Mouse (Mus musculus) left cerebral cortex, adult 18-20 months (tissue): ENCODE data around the gene Ereg. TPM values are rescaled to one million over a fixed set of nuclear protein-coding genes. Genes with fewer than 3 reads are reported as not detected.

Source experiments
- DNase-seq, 2 experiments: peaks; one replicate each; pipeline ENCODE4 v3.0.0; 2021 to 2022; ENCODE audit warnings: low spot score in 2 of 2, mixed read lengths in 1 of 2
- total RNA-seq, 2 experiments: library from RNA; stranded (reverse); gene quantifications; 2 replicates each; pipeline ENCODE4 v1.2.3; 2021

Gene Ereg
- total RNA-seq, 2 experiments from 2014 or later: not detected

DNA sequence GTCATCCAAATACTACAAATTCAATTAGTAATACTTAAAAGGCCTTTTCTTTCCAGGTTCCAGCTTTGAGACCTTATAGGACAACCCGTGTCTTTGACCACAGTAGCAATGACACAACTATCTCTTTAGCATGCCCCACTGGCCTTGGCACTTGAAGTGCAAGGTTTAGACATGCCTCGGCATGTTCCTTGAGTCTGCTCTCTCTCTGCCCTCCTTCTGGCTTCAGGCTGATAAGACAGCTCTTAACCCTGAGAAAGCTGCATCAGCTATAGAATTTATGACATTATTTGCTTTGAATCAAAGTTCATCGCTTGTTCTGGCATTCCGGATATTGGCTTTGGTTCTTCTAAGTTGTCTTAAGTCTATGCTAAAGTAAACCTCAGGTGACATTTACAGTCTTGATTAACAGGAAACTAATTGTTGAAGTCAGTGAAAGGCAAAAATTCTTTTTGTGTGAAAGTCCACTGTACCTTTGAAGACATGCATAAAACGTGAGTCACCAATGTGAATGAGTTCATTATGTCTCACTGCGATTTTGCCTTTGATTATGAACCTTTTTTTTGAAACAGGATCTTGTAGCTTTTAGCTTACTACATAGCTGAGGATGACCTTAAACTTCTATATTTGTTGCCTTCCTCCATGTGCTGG is 35.7 kb downstream of the Ereg start:
- no peak for DNase-seq

DNA sequence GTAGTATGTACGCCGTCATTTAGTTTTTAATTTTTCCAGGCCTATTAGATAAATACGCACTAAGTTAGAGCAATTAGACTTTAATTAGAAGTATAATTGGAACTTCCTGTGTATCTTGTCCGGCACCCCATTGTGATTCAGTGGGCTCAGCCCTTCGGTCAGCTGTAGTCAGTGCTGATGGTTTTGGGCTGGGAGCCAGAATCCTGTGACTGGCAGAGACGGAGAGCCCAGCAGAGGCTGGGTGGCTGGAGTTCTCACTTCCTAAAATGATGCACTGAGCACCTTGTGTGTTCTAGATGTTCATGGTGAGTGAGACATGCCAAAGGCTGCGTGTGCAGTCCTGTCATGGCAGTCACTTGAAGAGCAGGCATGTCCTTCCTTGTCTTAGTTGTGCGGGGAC is 36.6 kb downstream of the Ereg start:
- no peak for DNase-seq

DNA sequence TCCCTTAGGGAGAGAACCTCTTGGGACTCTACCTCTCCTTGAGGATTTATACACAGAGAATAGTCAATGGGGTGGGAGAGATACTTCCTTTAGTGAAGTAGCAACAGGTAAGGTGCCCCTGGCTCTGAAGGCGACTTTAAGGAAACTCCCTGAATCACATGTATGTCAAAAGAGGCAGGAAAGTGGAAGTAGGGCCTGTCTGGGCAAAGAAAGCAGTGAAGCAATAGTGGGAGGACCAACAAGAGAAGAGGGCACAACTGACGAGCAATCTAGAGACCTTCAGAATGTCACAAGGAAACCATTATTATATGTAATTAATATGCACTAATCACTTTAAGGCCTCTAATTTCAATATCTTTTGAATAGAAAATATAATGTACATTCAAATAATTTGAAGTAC is 39.5 kb downstream of the Ereg start:
- no peak for DNase-seq

DNA sequence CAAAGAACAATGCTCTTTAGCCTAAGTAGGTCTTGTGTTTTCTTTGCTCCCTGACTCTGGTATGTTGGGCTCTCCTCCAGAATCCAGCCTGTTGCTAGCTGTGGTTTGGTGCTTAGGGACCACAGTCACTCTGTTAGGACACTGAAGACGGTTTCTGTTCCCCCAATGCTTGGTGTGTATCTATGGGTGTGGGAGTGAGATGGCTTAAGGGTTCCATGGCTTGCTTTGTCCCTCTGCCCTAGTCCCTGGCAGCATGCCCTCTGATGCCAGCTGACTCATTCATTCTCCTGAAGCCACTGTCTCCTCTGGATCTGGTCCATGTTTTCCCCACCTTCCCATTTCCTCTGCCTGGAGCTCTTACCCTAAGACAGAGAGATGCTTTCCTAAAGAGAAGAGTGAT is 40.2 kb downstream of the Ereg start:
- no peak for DNase-seq

DNA sequence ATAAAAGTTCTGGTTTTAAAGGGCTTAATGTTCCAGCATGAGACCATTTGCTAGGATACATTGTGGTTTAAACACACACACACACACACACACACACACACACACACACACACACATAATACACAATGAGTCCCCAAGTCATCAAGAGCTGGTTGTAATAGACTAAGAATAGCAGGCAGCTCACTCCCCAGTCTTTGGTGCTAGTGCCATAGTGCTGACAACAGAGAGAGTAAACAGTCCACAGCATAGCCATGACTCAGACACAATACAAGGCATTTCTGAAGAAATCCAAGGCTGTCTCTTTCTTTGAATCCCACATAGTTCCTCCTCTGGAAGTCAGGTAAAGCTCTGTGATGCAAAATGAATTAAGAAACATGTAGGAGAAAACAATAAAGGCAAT is 44.2 kb downstream of the Ereg start:
- no peak for DNase-seq

DNA sequence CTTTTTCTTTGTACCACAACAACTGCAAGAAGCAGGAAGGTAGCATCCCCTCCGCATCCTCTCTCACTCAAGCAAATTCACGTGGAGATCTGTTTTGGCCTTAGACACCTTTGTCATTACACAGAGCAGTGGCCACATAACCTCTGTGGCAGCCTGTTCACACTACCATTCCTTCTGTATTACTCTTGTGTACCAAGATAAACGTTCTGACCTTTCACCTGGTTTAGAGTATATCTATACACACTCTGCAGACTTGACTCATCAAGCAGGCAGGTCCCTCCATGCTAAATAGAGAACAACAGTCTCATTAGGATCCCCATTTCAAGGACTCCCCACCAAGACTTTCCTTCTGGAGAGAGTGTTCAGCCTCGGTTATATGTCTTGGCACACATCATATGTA is 49.0 kb downstream of the Ereg start:
- no peak for DNase-seq

DNA sequence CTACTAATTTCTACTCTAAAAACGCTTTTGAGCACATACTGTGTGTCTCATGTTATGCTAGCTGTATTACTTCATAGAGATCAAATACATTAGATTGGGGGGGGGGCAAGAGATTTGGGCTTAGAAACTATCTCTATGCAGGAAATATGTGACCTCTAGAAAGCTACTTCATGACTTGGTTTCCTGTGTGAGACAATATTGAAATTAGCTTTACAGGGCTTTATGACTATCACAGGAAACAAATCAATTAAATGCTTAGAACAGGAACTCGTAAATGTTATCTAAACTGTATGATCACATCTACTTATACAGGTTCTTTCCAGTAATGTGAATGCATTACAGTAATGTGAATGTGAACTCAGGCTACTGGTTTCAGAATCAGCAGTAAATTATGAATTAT is 49.7 kb downstream of the Ereg start:
- no peak for DNase-seq

DNA sequence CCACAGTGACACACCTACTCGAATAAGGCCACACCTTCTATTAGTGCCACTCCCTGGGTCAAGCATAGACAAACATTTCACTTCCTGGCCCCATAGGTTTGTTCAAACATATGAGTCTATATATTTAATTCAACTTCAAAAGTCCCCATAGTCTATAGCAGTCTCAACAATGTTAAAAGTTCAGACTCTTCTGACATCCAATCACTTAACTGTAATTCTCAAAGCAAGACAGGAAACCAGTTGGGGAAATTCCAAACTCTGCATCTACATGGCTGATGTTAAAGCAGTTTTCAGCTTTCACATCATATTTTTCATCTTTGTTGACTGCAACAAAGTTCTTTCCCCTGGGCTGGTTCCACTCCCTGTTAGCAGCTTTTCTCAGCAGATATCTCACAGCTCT is 52.2 kb downstream of the Ereg start:
- no peak for DNase-seq

DNA sequence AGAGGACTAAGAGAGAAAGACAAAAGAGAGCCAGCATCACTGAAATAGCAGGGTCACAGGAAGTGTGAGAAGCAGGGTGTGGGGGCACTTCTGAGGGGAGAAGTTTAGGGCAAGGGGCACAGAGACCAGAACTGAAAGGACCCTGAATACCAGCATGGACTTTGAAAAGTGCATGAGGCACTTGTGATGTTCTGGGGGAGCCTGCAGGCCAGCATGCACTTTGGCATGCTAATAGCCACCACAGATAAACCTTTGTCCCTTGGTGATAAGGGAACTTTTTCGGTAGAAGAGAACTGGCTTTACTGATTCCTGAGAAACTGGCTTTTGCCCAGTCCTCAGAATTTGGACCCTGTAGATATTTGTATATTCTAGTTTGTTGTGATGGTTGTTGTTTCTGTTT is 60.5 kb downstream of the Ereg start:
- no peak for DNase-seq

DNA sequence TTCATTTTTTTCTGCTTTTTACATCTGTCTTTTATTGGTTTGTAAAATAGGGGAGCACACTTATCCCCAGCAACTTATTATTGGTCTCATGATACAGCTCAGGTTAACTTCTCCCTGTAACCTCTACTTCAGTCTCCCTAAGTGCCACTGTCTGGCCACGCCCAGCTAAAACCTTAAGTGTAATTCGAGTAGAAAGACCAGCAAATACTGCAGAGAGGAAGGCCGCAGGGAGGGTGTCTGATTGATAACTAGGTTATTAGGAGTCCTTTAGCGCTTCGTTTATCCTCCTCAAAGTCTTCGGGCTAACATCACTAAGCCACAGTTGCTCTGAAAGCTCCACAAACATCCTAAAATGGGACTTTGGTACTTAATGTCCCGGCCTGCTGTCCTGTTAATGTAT is 64.5 kb downstream of the Ereg start:
- DNase-seq: no peak

DNA sequence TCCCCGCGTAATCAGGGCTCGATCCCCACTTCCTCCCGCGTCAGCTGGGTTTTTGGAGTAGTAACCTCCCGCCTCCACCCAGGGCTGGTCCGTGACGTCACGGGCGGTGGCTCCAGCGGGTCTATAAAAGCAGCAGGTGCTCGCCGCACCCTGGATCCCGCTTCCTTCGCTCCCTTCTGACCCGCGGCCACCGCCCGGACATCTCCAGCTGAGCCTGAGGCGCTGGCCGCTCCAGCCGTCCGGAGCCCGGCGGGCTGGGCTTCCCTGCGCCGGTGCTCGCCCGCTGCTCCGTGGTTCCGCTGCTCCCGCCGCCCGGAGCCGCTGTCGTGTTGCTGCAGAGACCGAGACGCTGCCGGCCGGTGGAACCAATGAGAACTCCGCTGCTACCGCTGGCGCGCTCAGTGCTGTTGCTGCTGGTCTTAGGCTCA is 65.0 kb downstream of the Ereg start, which contains the start of gene Areg:
Areg (plus strand) TSS at position 154 of the 428 bp plus-strand sequence.
- DNase-seq: peak; percentile 47 to 60

DNA sequence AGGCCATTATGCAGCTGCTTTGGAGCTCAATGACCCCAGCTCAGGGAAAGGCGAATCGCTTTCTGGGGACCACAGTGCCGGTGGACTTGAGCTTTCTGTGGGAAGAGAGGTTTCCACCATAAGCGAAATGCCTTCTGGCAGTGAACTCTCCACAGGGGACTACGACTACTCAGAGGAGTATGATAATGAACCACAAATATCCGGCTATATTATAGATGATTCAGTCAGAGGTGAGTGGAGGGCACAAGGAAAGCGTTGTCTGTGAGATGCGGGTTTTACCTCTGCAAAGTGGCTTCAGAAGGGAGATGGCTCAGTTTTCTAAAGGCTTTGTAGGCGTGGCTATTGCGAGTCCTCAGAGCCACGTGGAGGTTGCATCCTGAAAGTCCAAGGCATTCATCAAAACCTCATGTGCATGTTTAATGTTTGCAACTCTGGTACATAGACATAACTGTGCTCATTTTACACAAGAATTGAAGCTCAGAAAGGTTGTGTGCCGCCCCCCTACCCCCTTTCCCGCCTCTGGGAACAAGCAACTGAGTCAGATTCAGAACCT is 66.5 kb downstream of the Ereg start:
- DNase-seq: no peak

Other genes starting within 250 kb of the Ereg start
- not detected for gene Cxcl1, start 183.4 kb upstream of the Ereg start, total RNA-seq
- gene Cxcl2, start 170.8 kb upstream of the Ereg start, total RNA-seq: not detected
- 10 to 100 TPM; 16.4 to 17.1 TPM for gene Mthfd2l, start 143.5 kb upstream of the Ereg start, total RNA-seq
- under 1 TPM in 1 of 2 experiments, not detected in 1; 0.42 TPM for gene Epgn, start 47.2 kb upstream of the Ereg start, total RNA-seq
- gene Areg, start 65.0 kb downstream of the Ereg start, total RNA-seq: under 1 TPM; 0.30 to 0.37 TPM